Mouse (Mus musculus): Measurements from ENCODE around the gene Iqcn.

DNA sequence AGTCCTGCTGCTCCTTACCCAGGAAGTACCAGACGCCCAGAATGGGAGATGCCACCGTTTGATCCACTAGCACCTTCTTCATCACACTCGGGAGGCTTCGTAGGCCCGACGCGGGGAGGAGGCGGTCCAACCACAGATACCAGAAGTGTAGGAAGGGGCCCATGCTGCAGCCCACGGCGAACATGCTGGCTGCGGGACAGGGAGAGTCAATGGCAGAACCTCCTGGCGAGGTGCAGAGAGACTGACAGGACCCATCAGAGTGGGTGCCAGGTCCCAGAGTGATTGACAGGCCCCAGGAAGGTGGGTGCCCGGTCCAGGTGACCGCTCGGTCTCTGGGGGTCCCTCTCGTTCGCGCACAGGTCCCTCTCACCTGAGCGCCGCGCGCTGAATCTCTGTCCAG is 57.1 kb downstream of the Iqcn start:
- TF ChIP-seq CTCF (conservative IDR thresholded peaks at IDR 0.05; ENCODE audit: low read length) (no peak), NANOG (IDR thresholded peaks at IDR 0.05; ENCODE audit: borderline replicate concordance, low read length) (no peak), POU5F1 (IDR thresholded peaks at IDR 0.05; ENCODE audit: borderline replicate concordance, low read length) (no peak)
